Mouse (Mus musculus) kidney, embryonic 14.5 days (tissue): Measurements from ENCODE around the gene Itpr2. TPM values are rescaled to one million over a fixed set of nuclear protein-coding genes. Genes with fewer than 3 reads are reported as not detected.
A peak's percentile ranks its signal among the peaks of the same experiment; 100 is the strongest.

Experiments used
- ATAC-seq: fragments of 200-750 bp; cut with Nextera tagmentation; 2 replicates; pipeline ENCODE4 v1.8.0; 2017; ENCODE audit warnings: moderate number of reproducible peaks, mild to moderate bottlenecking, moderate TSS enrichment, moderate library complexity; ENCODE audit not compliant: low FRiP score, low TSS enrichment
- H3K27ac ChIP-seq: fragments of 300-500 bp; sonication (generic); 2 replicates; pipeline ENCODE4 v1.5.1; 2014; ENCODE audit warnings: low read depth, mild to moderate bottlenecking, low read length, moderate library complexity, mixed read lengths
- H3K27me3 ChIP-seq: fragments of 300-500 bp; sonication (generic); 2 replicates; pipeline ENCODE4 v1.6.1; 2014; ENCODE audit warnings: mild to moderate bottlenecking, low read length; ENCODE audit not compliant: control insufficient read depth, insufficient read depth
- H3K36me3 ChIP-seq: fragments of 300-500 bp; sonication (generic); 2 replicates; pipeline ENCODE4 v1.6.1; 2014; ENCODE audit warnings: low read length, mixed read lengths; ENCODE audit not compliant: control insufficient read depth, insufficient read depth
- H3K4me1 ChIP-seq: fragments of 300-500 bp; sonication (generic); 2 replicates; pipeline ENCODE4 v1.6.1; 2014; ENCODE audit warnings: low read length, mixed read lengths; ENCODE audit not compliant: control insufficient read depth, insufficient read depth
- H3K4me2 ChIP-seq: fragments of 300-500 bp; sonication (generic); replicated peaks from 2 replicates; pipeline ENCODE4 v1.6.1; 2014; ENCODE audit warnings: low read depth, mild to moderate bottlenecking, low read length
- H3K4me3 ChIP-seq: fragments of 300-500 bp; sonication (generic); 2 replicates; pipeline ENCODE4 v1.5.1; 2014; ENCODE audit warnings: mild to moderate bottlenecking, low read length
- H3K9ac ChIP-seq: fragments of 300-500 bp; sonication (generic); 2 replicates; pipeline ENCODE4 v1.6.1; 2014; ENCODE audit warnings: low read depth, mild to moderate bottlenecking, low read length, moderate library complexity
- H3K9me3 ChIP-seq: fragments of 300-500 bp; sonication (generic); 2 replicates; pipeline ENCODE4 v1.6.1; 2016; ENCODE audit warnings: low read length; ENCODE audit not compliant: control insufficient read depth
- WGBS: fragments of 180-500 bp; shearing (Covaris S2); extraction: QIAGEN DNeasy Blood & Tissue Kit; methylation state at CpG from one replicate; pipeline ENCODE4 v1.1.7; 2014; 5-methylcytosine and 5-hydroxymethylcytosine counted together
- polyA plus RNA-seq: library from polyadenylated mRNA; unstranded; fragments of >200 nt; fragmentation: Nextera tagmentation; extraction: Ambion mirVana; gene quantifications from 2 replicates; pipeline ENCODE4 v1.2.1, GENCODE M21; 2014

Itpr2 gene
- polyA plus RNA-seq, 1 experiment from 2014 or later: 12.7 TPM

GRCm38 (mm10) chr6:146081578-146081977 is 420.4 kb downstream of the Itpr2 start:
- H3K4me3 ChIP-seq: no peak overlapping the region
- peaks cover 7% of the 10 kb centered on the region for H3K4me1 ChIP-seq
- H3K9ac ChIP-seq: no peak overlapping the region
- H3K9me3 ChIP-seq: no peaks in the 10 kb centered on the region
- 91% methylated on average over 8 of the region's 8 CpGs for WGBS
- H3K27me3 ChIP-seq: no peaks in the 10 kb centered on the region
- H3K27ac ChIP-seq: no peak overlapping the region
- H3K36me3 ChIP-seq: no peaks in the 10 kb centered on the region
- no peak for ATAC-seq
- H3K4me2 ChIP-seq: no peak overlapping the region

- WGBS: 63% methylated on average over 18 of the region's 18 CpGs
- no peak overlapping the region for H3K9ac ChIP-seq
- H3K36me3 ChIP-seq: no peaks in the 10 kb centered on the region
- H3K4me1 ChIP-seq: peaks cover 7% of the 10 kb centered on the region
- H3K27me3 ChIP-seq: no peaks in the 10 kb centered on the region
- H3K4me2 ChIP-seq: no peak overlapping the region
- H3K4me3 ChIP-seq: no peak overlapping the region
- ATAC-seq: 0 out of 2 replicates have a peak, but pooled peaks have one; percentile 28
- no peak overlapping the region for H3K27ac ChIP-seq
- H3K9me3 ChIP-seq: no peaks in the 10 kb centered on the region; the same call in 1 of the 2 replicates
Observed at GRCm38 (mm10) chr6:146080546-146081512, 421.2 kb downstream of the Itpr2 start.

- no peaks in the 10 kb centered on the region; the same call in 1 of the 2 replicates for H3K9me3 ChIP-seq
- H3K4me1 ChIP-seq: peaks cover 7% of the 10 kb centered on the region
- 56% methylated on average over 3 of the region's 3 CpGs for WGBS
- no peaks in the 10 kb centered on the region for H3K27me3 ChIP-seq
- no peak overlapping the region for H3K4me3 ChIP-seq
- ATAC-seq: no peak
- H3K27ac ChIP-seq: no peak overlapping the region
- no peaks in the 10 kb centered on the region for H3K36me3 ChIP-seq
- no peak overlapping the region for H3K4me2 ChIP-seq
- H3K9ac ChIP-seq: no peak overlapping the region
Observed at GRCm38 (mm10) chr6:146079734-146080443, 422.1 kb downstream of the Itpr2 start.

- Histone ChIP-seq H3K4me1 (peaks cover 7% of the 10 kb centered on the region), H3K4me2 (no peak overlapping the region), H3K36me3 (no peaks in the 10 kb centered on the region), H3K27me3 (no peaks in the 10 kb centered on the region), H3K9me3 (no peaks in the 10 kb centered on the region; the same call in 1 of the 2 replicates), H3K4me3 (no peak overlapping the region), H3K9ac (no peak overlapping the region), H3K27ac (no peak overlapping the region)
- WGBS: 57% methylated on average over 5 of the region's 5 CpGs
- ATAC-seq: 0 out of 2 replicates have a peak, but pooled peaks have one; percentile 45
Observed at GRCm38 (mm10) chr6:146079261-146079660, 422.8 kb downstream of the Itpr2 start.

GRCm38 (mm10) chr6:146078136-146078535 is 423.9 kb downstream of the Itpr2 start:
- Histone ChIP-seq H3K4me1 (peaks cover 7% of the 10 kb centered on the region), H3K9me3 (peaks cover 5% of the 10 kb centered on the region), H3K4me3 (no peak overlapping the region), H3K27me3 (no peaks in the 10 kb centered on the region), H3K36me3 (no peaks in the 10 kb centered on the region), H3K4me2 (no peak overlapping the region), H3K9ac (no peak overlapping the region), H3K27ac (no peak overlapping the region)
- no peak for ATAC-seq
- 70% methylated on average over 15 of the region's 15 CpGs for WGBS

GRCm38 (mm10) chr6:146077124-146077889 is 424.7 kb downstream of the Itpr2 start:
- Histone ChIP-seq H3K4me1 (peaks cover 7% of the 10 kb centered on the region), H3K9ac (no peak overlapping the region), H3K9me3 (peaks cover 5% of the 10 kb centered on the region), H3K4me2 (no peak overlapping the region), H3K36me3 (no peaks in the 10 kb centered on the region), H3K4me3 (no peak overlapping the region), H3K27me3 (no peaks in the 10 kb centered on the region), H3K27ac (no peak overlapping the region)
- ATAC-seq: no peak
- 68% methylated on average over 11 of the region's 11 CpGs for WGBS

GRCm38 (mm10) chr6:146072842-146073241 is 429.2 kb downstream of the Itpr2 start:
- no peaks in the 10 kb centered on the region for H3K36me3 ChIP-seq
- no peak for ATAC-seq
- 0 out of 2 replicates have a peak, but pooled peaks cover 2% of the 10 kb centered on the region for H3K4me1 ChIP-seq
- H3K9me3 ChIP-seq: peaks cover 5% of the 10 kb centered on the region
- no peak overlapping the region for H3K4me3 ChIP-seq
- WGBS: 76% methylated on average over 1 of the region's 1 CpGs
- H3K9ac ChIP-seq: no peak overlapping the region
- no peak overlapping the region for H3K27ac ChIP-seq
- no peaks in the 10 kb centered on the region for H3K27me3 ChIP-seq
- no peak overlapping the region for H3K4me2 ChIP-seq

- Histone ChIP-seq H3K4me2 (no peak overlapping the region), H3K9me3 (peaks cover 5% of the 10 kb centered on the region), H3K36me3 (no peaks in the 10 kb centered on the region), H3K9ac (no peak overlapping the region), H3K27ac (no peak overlapping the region), H3K4me3 (no peak overlapping the region), H3K4me1 (no peaks in the 10 kb centered on the region), H3K27me3 (no peaks in the 10 kb centered on the region)
- WGBS: 84% methylated on average over 1 of the region's 1 CpGs
- ATAC-seq: no peak
Observed at GRCm38 (mm10) chr6:146071883-146072282, 430.1 kb downstream of the Itpr2 start.
